Mouse (Mus musculus) olfactory bulb, adult 2 months (tissue): ENCODE results near the gene Hoxc4.

ENCODE experiments used
- CTCF ChIP-seq: fragments of 200-500 bp; IDR thresholded peaks from 2 replicates; pipeline ENCODE4 v1.5.1; 2012; ENCODE audit warnings: low read depth, mild to moderate bottlenecking, low read length, moderate library complexity; ENCODE audit not compliant: insufficient read depth
- POLR2A ChIP-seq: fragments of 200-500 bp; IDR thresholded peaks from 2 replicates; pipeline ENCODE4 v1.6.1; 2012; ENCODE audit warnings: mild to moderate bottlenecking, low read depth, low read length, moderate library complexity; ENCODE audit not compliant: insufficient read depth

GRCm38 (mm10) chr15:103085831-103086671, 67.3 kb downstream of the Hoxc4 start:
- TF ChIP-seq POLR2A, result no peak
- no peak for TF ChIP-seq CTCF
